Mouse (Mus musculus): ENCODE measurements at regions not wholly inside any gene's neighbourhood (a gene's known extent, or its start where the extent isn't known, plus 50 kb on each side); places are given as distances from the start of the nearest gene placed in this dataset.
A peak's percentile ranks its signal among the peaks of the same experiment; 100 is the strongest.

GRCm38 (mm10) chr13:28866686-28867085 is 86.8 kb downstream of the Sox4 start:
- ATAC-seq (ENCODE audit: low FRiP score): no peak
- H3K27ac ChIP-seq (replicated peaks): no peak overlapping the region

DNA sequence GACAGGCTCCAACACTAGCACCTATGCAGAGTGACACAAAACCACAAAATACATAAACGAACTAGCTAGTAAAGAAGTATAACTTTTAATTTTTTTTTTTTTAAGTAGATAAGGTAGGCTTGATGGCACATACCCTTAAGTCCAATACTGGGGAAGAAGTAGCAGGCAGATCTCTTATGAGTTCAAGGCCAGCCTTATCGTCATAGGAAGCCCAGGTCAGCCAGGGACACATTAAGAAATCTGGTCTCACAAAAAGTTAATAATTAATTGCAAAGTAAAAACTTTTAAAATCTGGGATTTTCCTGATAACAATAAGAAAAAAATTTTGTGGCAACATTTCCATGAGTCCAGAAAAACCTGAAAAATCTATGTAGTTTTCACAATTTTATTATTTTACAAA is 92.9 kb downstream of the Sox4 start:
- no peak overlapping the region for H3K9ac ChIP-seq (replicated peaks)
- H3K36me3 ChIP-seq: no peaks in the 10 kb centered on the region
- H3K27ac ChIP-seq (replicated peaks): 0 out of 2 replicates have a peak overlapping the region, but pooled peaks have one; percentile 54
- H3K27me3 ChIP-seq (replicated peaks): no peaks in the 10 kb centered on the region
- H3K4me2 ChIP-seq: no peak overlapping the region
- no peak overlapping the region for H3K4me3 ChIP-seq (replicated peaks)
- ATAC-seq (ENCODE audit: low FRiP score): no peak
- H3K9me3 ChIP-seq (replicated peaks): no peaks in the 10 kb centered on the region
- WGBS: 78% methylated on average over 2 of the region's 2 CpGs
- H3K4me1 ChIP-seq: peaks cover 13% of the 10 kb centered on the region

More at GRCm38 (mm10) chr13:28866686-28867085, 86.8 kb downstream of the Sox4 start:
- Histone ChIP-seq H3K4me2 (no peak overlapping the region), H3K4me1 (0 out of 2 replicates have a peak, but pooled peaks cover 10% of the 10 kb centered on the region), H3K36me3 (no peaks in the 10 kb centered on the region), H3K4me3 (replicated peaks) (no peak overlapping the region), H3K9me3 (replicated peaks) (no peaks in the 10 kb centered on the region), H3K27me3 (replicated peaks) (no peaks in the 10 kb centered on the region), H3K9ac (replicated peaks) (no peak overlapping the region)
- 85% methylated on average over 3 of the region's 3 CpGs for WGBS

DNA sequence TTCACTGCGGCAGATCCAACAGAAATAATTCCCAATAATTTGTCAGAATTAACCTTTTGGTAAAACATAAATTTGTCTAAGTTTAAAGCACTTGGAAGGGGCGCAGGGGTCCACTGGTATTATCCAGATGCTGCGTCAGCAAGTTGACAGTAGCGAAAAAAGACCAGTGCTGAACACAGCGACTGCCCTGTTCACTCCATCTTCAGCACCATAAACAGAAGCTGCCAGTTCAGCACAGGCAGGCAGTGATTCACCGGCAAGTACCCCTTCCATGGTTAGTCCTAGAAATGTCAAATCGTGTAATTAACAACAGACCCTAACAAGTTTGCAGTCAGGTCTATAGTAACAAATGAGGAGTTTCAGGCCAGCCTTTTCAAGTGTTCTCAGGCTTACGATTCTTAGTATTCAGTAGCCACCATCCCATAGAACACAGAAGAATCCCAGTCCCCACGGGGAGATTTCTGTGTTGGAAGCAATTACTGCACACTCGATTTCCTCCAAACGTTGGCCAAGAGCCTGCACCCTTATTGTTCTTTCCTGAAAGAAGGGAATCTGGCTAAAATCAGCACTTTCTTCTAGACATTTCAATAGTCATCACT is 93.6 kb downstream of the Sox4 start:
- Histone ChIP-seq H3K27ac (replicated peaks) (peak overlapping the region; percentile 54), H3K9ac (replicated peaks) (no peak overlapping the region), H3K9me3 (replicated peaks) (no peaks in the 10 kb centered on the region), H3K27me3 (replicated peaks) (no peaks in the 10 kb centered on the region), H3K4me3 (replicated peaks) (no peak overlapping the region), H3K4me1 (peaks cover 13% of the 10 kb centered on the region), H3K36me3 (no peaks in the 10 kb centered on the region), H3K4me2 (peak overlapping the region; percentile 17; the same call in 1 of the 2 replicates)
- WGBS: 25% methylated on average over 11 of the region's 11 CpGs
- peak; percentile 82 for ATAC-seq (ENCODE audit: low FRiP score)

DNA sequence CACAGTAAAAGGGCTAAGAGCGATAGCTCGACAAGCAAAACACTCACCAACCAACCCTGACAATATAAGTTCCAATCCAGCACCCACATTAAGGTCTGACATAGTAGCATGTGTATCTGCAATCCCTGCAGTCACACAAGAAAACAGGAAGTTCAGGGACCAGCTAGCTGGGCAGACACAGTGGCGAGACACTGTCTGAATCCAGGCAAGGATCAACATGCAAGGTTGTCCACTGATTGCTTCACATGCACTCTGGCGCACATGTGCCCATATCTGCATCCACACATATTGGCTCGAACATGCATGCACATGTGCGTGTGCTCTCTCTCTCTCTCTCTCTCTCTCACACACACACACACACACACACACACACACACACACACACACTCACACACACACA is 95.5 kb downstream of the Sox4 start:
- peaks cover 18% of the 10 kb centered on the region for H3K4me1 ChIP-seq
- H3K9ac ChIP-seq (replicated peaks): no peak overlapping the region
- no peaks in the 10 kb centered on the region for H3K9me3 ChIP-seq (replicated peaks)
- no peak for ATAC-seq (ENCODE audit: low FRiP score)
- 89% methylated on average over 6 of the region's 6 CpGs for WGBS
- H3K4me3 ChIP-seq (replicated peaks): no peak overlapping the region
- H3K4me2 ChIP-seq: no peak overlapping the region
- H3K27ac ChIP-seq (replicated peaks): no peak overlapping the region
- no peaks in the 10 kb centered on the region for H3K36me3 ChIP-seq
- H3K27me3 ChIP-seq (replicated peaks): no peaks in the 10 kb centered on the region

DNA sequence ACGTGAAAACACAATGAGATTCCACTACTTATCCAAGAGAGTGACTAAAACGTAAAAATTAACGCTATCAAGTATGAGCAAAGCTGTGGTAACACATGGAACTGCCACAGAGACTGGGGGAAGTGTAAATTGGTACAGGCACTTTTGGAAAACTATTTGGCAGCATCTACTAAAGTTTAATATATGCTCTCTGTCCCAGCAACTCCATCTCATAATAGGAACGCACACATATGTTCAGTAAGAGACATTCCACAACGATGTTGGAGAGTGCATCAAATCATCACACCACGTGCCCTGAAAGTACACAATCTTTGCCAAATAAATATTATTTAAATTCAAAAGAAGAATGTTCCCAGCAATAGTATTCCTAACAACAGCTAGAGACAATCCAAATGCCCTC is 96.3 kb downstream of the Sox4 start:
- Histone ChIP-seq H3K4me2 (no peak overlapping the region), H3K27me3 (replicated peaks) (no peaks in the 10 kb centered on the region), H3K36me3 (no peaks in the 10 kb centered on the region), H3K27ac (replicated peaks) (no peak overlapping the region), H3K9me3 (replicated peaks) (no peaks in the 10 kb centered on the region), H3K9ac (replicated peaks) (no peak overlapping the region), H3K4me1 (peaks cover 18% of the 10 kb centered on the region), H3K4me3 (replicated peaks) (no peak overlapping the region)
- WGBS: 91% methylated on average over 6 of the region's 6 CpGs
- ATAC-seq (ENCODE audit: low FRiP score): no peak

- ATAC-seq (ENCODE audit: low FRiP score): no peak
- H3K9me3 ChIP-seq (replicated peaks): no peaks in the 10 kb centered on the region
- no peak overlapping the region for H3K9ac ChIP-seq (replicated peaks)
- H3K4me1 ChIP-seq: peaks cover 18% of the 10 kb centered on the region
- H3K36me3 ChIP-seq: no peaks in the 10 kb centered on the region
- WGBS: 86% methylated on average over 4 of the region's 4 CpGs
- no peaks in the 10 kb centered on the region for H3K27me3 ChIP-seq (replicated peaks)
- no peak overlapping the region for H3K4me3 ChIP-seq (replicated peaks)
- H3K27ac ChIP-seq (replicated peaks): no peak overlapping the region
- no peak overlapping the region for H3K4me2 ChIP-seq
These were observed 97.0 kb downstream of the Sox4 start for GRCm38 (mm10) chr13:28856472-28856871.

DNA sequence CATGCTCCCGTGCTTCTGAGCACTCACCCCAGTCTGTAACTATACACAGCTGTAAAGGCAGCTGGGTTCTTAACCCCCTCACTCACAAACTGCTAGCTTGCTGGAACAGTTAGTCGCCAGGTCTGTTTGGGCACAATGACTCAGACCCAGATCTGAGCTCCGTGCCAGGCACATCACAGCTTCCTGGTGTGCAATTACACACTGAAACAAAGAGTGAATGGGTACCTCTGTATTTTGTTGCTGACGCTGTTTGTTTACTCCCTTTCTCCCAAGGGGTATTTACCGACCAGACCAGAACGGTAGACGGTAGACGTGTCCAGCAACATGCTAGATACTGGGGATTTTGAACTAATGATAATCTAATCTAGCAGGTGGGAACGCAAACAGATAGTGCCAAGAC is 99.3 kb downstream of the Sox4 start:
- H3K4me2 ChIP-seq: no peak overlapping the region
- peaks cover 10% of the 10 kb centered on the region; the same call in 1 of the 2 replicates for H3K4me1 ChIP-seq
- no peaks in the 10 kb centered on the region for H3K27me3 ChIP-seq (replicated peaks)
- H3K9ac ChIP-seq (replicated peaks): no peak overlapping the region
- no peak overlapping the region for H3K27ac ChIP-seq (replicated peaks)
- H3K4me3 ChIP-seq (replicated peaks): no peak overlapping the region
- 61% methylated on average over 9 of the region's 9 CpGs for WGBS
- H3K9me3 ChIP-seq (replicated peaks): no peaks in the 10 kb centered on the region
- no peak for ATAC-seq (ENCODE audit: low FRiP score)
- no peaks in the 10 kb centered on the region for H3K36me3 ChIP-seq

GRCm38 (mm10) chr13:28848305-28848704 is 105.2 kb downstream of the Sox4 start:
- Histone ChIP-seq H3K4me2 (no peak overlapping the region), H3K27me3 (replicated peaks) (no peaks in the 10 kb centered on the region), H3K9me3 (replicated peaks) (no peaks in the 10 kb centered on the region), H3K9ac (replicated peaks) (no peak overlapping the region), H3K27ac (replicated peaks) (no peak overlapping the region), H3K4me1 (no peaks in the 10 kb centered on the region), H3K36me3 (no peaks in the 10 kb centered on the region), H3K4me3 (replicated peaks) (no peak overlapping the region)
- ATAC-seq (ENCODE audit: low FRiP score): no peak
- WGBS: 90% methylated on average over 5 of the region's 5 CpGs

GRCm38 (mm10) chr13:28847478-28847877 is 106.0 kb downstream of the Sox4 start:
- ATAC-seq (ENCODE audit: low FRiP score): no peak
- 60% methylated on average over 3 of the region's 3 CpGs for WGBS

GRCm38 (mm10) chr13:28844495-28844894 is 109.0 kb downstream of the Sox4 start:
- ATAC-seq (ENCODE audit: low FRiP score): no peak
- H3K4me1 ChIP-seq: peaks cover 4% of the 10 kb centered on the region; the same call in 1 of the 2 replicates
- 60% methylated on average over 3 of the region's 3 CpGs for WGBS
- H3K4me2 ChIP-seq: no peak overlapping the region
- no peak overlapping the region for H3K4me3 ChIP-seq (replicated peaks)
- no peak overlapping the region for H3K27ac ChIP-seq (replicated peaks)
- no peaks in the 10 kb centered on the region for H3K36me3 ChIP-seq
- no peak overlapping the region for H3K9ac ChIP-seq (replicated peaks)
- H3K9me3 ChIP-seq (replicated peaks): no peaks in the 10 kb centered on the region
- H3K27me3 ChIP-seq (replicated peaks): no peaks in the 10 kb centered on the region

More at GRCm38 (mm10) chr13:28847478-28847877, 106.0 kb downstream of the Sox4 start:
- no peak overlapping the region for H3K4me3 ChIP-seq (replicated peaks)
- no peaks in the 10 kb centered on the region for H3K9me3 ChIP-seq (replicated peaks)
- no peaks in the 10 kb centered on the region for H3K4me1 ChIP-seq
- H3K27me3 ChIP-seq (replicated peaks): no peaks in the 10 kb centered on the region
- H3K4me2 ChIP-seq: no peak overlapping the region
- H3K27ac ChIP-seq (replicated peaks): no peak overlapping the region
- H3K36me3 ChIP-seq: no peaks in the 10 kb centered on the region
- no peak overlapping the region for H3K9ac ChIP-seq (replicated peaks)

- H3K27ac ChIP-seq (replicated peaks): no peak overlapping the region
- H3K4me3 ChIP-seq (replicated peaks): no peak overlapping the region
- no peak for ATAC-seq (ENCODE audit: low FRiP score)
- no peak overlapping the region for H3K9ac ChIP-seq (replicated peaks)
- H3K27me3 ChIP-seq (replicated peaks): no peaks in the 10 kb centered on the region
- 82% methylated on average over 3 of the region's 3 CpGs for WGBS
- no peaks in the 10 kb centered on the region for H3K9me3 ChIP-seq (replicated peaks)
- no peaks in the 10 kb centered on the region for H3K36me3 ChIP-seq
- no peak overlapping the region for H3K4me2 ChIP-seq
- peaks cover 17% of the 10 kb centered on the region for H3K4me1 ChIP-seq
These were observed 110.7 kb downstream of the Sox4 start for GRCm38 (mm10) chr13:28842811-28843210.

DNA sequence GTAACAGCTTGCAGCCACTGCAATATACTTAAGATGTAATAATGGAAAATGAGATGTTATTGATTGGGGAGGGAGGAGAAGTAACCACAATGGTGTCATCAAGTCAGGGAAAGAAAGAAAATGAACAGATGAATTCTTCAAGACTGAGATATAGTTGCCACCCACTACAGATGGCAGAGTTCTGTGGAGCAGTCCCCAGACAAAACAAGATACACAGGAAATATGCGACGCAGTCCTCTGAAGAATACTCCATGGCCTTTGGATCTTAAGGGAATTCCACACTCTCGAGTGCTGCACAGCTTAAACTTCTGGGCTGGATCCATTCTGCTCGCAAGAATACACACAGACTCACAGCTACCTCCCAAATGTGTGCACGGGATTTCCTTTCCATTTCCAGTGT is 113.4 kb downstream of the Sox4 start:
- Histone ChIP-seq H3K9ac (replicated peaks) (no peak overlapping the region), H3K27me3 (replicated peaks) (no peaks in the 10 kb centered on the region), H3K4me2 (no peak overlapping the region), H3K9me3 (replicated peaks) (no peaks in the 10 kb centered on the region), H3K36me3 (no peaks in the 10 kb centered on the region), H3K27ac (replicated peaks) (0 out of 2 replicates have a peak overlapping the region, but pooled peaks have one; percentile 7), H3K4me1 (peaks cover 17% of the 10 kb centered on the region), H3K4me3 (replicated peaks) (no peak overlapping the region)
- 47% methylated on average over 5 of the region's 5 CpGs for WGBS
- ATAC-seq (ENCODE audit: low FRiP score): peak; percentile 58

All from neural tube, embryonic 15.5 days (tissue).